Mouse (Mus musculus) testis, adult 2 months (tissue): ENCODE data around the gene Cacna1d.

Experiments used
- CTCF ChIP-seq: fragments of 200-500 bp; IDR thresholded peaks from 2 replicates; pipeline ENCODE4 v1.5.1; 2012; ENCODE audit warnings: low read depth, mild to moderate bottlenecking, inconsistent platforms, low read length, moderate library complexity; ENCODE audit not compliant: control insufficient read depth, insufficient read depth, insufficient replicate concordance
- POLR2A ChIP-seq: fragments of 200-500 bp; IDR thresholded peaks from 2 replicates; pipeline ENCODE4 v1.6.1; 2012; ENCODE audit warnings: low read depth, mild to moderate bottlenecking, inconsistent platforms, low read length, moderate library complexity; ENCODE audit not compliant: control insufficient read depth

DNA sequence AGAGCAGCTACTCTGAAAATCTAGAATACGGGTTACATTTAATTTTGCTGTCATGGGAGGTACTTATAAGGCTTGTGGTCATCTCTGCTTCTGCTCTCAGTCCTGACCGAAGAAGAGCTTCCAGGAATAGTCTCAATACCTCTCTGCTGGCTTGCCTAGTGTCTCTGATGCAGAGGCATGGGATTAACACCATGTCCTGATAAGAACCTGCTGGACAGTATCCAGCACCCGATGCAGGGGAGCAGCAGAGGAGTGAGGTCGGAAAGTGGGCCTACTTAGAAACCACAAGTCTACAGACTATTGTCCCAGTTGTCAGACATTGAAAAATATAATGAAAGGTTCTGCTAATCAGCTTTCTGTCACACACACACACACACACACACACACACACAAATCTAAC, 81.9 kb downstream of the Cacna1d start:
- no peak for TF ChIP-seq CTCF
- TF ChIP-seq POLR2A, result no peak
